Mouse (Mus musculus) central nervous system, embryonic 18 days (tissue): ENCODE data around the gene Taf5. TPM values are rescaled to one million over a fixed set of nuclear protein-coding genes. Genes with fewer than 3 reads are reported as not detected.

Source experiments
- polyA plus RNA-seq: library from polyadenylated mRNA; depleted of rRNA; stranded (reverse); fragments of >200 nt; gene quantifications from 2 replicates; pipeline ENCODE4 v1.2.3, GENCODE M21; 2012; rRNA removed

Gene Taf5
- 8.5 and 9.1 TPM in 2 replicates for polyA plus RNA-seq

GRCm38 (mm10) chr19:47067096-47067882 is at the start of gene Taf5:
Taf5 (plus strand) TSS chr19:47067746.

GRCm38 (mm10) chr19:47050271-47051032 is 17.1 kb upstream of the Taf5 start, which contains the start of gene Pcgf6:
Pcgf6 (minus strand) TSS chr19:47050906.

DNA sequence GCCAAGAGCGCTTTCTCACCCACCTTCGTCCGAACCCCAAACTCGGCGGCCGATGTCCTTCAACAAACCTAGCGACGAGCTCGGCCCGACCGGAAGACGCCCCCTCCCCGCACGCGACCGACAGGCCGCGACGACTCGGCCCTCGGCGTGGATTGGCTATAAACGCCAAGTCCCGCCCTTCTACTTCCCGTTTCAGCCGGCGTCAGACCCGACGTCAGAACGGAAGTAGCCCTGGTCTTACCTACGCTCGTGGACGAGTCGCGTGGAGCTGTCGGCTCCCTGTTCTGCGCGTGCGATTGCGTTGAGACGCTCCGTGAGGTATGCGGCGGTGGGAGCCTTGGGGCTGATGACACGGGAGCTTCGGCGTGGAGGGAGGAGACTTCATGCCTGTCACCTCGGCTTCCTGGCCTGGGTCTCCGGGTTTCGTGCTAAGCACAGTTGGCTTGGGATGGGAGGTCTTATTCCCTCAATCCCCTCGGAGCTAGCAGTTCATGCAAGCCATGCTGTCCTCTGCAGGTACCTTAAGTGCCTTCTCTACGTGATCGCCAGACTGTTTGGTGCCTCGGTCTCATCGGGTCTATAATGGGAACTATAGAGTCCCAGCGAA is 23.1 kb downstream of the Taf5 start, which contains the start of the genes Usmg5 and Pdcd11:
Usmg5 (minus strand) TSS at position 98 of the 607 bp plus-strand sequence.
Pdcd11 (plus strand) TSS at position 219 of the 607 bp plus-strand sequence.

Other genes with a start within 250 kb of the Taf5 start
- 300 and 304 TPM in 2 replicates for gene Ina, start 53.0 kb upstream of the Taf5 start, polyA plus RNA-seq
- 47.3 and 49.5 TPM in 2 replicates for gene Nt5c2, start 52.6 kb upstream of the Taf5 start, polyA plus RNA-seq
- gene Pcgf6, start 16.8 kb upstream of the Taf5 start, polyA plus RNA-seq = 79.2 and 86.3 TPM in 2 replicates
- 933 and 1,086 TPM in 2 replicates for gene Usmg5, start 22.9 kb downstream of the Taf5 start, polyA plus RNA-seq
- 14.9 and 15.4 TPM in 2 replicates for gene Pdcd11, start 23.0 kb downstream of the Taf5 start, polyA plus RNA-seq
- 1.3 and 1.5 TPM in 2 replicates for gene Calhm2, start 70.5 kb downstream of the Taf5 start, polyA plus RNA-seq
- not detected in 2 replicates for gene Calhm1, start 76.5 kb downstream of the Taf5 start, polyA plus RNA-seq
- gene Calhm3, start 90.0 kb downstream of the Taf5 start, polyA plus RNA-seq = not detected in 2 replicates
- 22.0 and 24.4 TPM in 2 replicates for gene Neurl1a, start 111.1 kb downstream of the Taf5 start, polyA plus RNA-seq